Mouse (Mus musculus): Measurements from ENCODE around the gene St3gal6.

DNA sequence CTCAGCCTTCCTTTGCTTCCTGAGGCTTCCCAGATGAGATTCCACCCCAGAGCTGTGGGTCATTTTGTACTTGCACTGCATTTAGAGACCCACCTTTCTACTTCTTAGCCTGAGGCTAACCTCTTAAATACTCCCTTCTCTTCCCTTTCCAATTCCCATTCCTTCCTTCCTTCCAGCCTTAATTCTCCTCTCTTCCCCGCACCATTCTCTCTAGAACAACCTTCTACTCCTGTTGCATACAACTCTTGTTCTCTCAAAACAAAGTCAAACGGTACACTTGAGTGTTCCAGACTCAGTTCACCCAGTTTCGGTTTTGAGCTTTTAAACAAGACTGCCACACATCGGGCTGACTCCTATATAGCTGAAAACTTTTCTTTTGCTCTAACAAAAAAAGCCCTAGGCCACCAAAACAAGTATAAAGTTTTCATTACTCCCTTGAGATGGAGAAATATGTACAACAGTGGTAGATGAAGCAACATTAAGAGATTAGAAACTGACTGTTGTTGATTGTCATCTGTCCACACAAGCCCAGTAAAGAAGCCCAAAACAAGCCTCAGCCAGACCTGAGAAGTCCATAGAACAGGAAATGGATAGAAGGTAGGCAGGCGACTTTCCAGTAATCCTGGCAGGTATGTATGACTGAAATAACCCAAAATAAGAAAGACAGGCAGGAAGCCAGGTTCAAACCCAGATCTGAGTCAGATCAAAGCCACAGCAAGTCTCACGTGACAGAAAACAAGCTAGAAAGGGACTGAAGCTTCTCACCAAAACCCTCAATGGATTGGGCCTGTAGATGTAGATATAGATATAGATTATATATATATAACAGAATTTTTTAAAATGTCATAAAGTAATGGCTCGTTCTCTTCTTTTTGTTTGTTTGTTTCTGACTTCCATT, 10.5 kb upstream of the St3gal6 start:
- TF ChIP-seq CTCF (IDR thresholded peaks at IDR 0.05; ENCODE audit: insufficient read depth, low read length) (no peak), POLR2A (IDR thresholded peaks at IDR 0.05; ENCODE audit: borderline replicate concordance, extremely low read depth, low read depth, low read length) (no peak)

All from lung, adult 2 months (tissue).